Mouse (Mus musculus): ENCODE data around the gene Ankra2. TPM values are rescaled to one million over a fixed set of nuclear protein-coding genes. Genes with fewer than 3 reads are reported as not detected.
A peak's percentile ranks its signal among the peaks of the same experiment; 100 is the strongest.

Gene Ankra2
- polyA plus RNA-seq, 1 experiment from 2014 or later = 22.2 TPM

GRCm38 (mm10) chr13:98298833-98299758, 36.2 kb downstream of the Ankra2 start:
- Histone ChIP-seq H3K4me1 (replicated peaks) (no peaks in the 10 kb centered on the region; the same call in 1 of the 2 replicates), H3K4me3 (replicated peaks) (0 out of 2 replicates have a peak overlapping the region, but pooled peaks have one; percentile 1), H3K9me3 (no peaks in the 10 kb centered on the region), H3K9ac (no peak overlapping the region), H3K4me2 (replicated peaks) (0 out of 2 replicates have a peak overlapping the region, but pooled peaks have one; percentile 22), H3K27ac (no peak overlapping the region), H3K27me3 (replicated peaks) (no peaks in the 10 kb centered on the region), H3K36me3 (no peaks in the 10 kb centered on the region)
- WGBS = 53% methylated on average over 21 of the region's 21 CpGs
- peak; percentile 83 for ATAC-seq

DNA sequence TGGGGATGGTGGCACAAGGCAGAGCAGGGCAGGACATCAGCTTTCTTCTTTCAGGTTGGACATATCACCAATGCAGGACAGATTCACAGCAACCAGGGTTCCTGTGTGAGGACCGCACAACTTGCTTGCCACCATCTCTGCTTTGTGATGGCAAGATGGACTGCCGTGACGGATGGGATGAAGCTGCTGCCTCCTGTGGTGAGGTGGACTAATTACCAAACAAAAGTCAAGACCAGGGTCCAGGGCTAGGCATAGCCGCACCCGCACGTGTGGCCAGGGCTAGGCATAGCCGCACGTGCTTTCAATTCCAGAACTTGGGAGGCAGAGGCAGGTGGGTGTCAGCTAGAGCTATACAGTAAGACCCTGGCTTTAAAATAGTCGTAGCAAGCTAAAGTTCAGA, 42.4 kb downstream of the Ankra2 start:
- Histone ChIP-seq H3K9ac (no peak overlapping the region), H3K9me3 (no peaks in the 10 kb centered on the region), H3K27me3 (replicated peaks) (no peaks in the 10 kb centered on the region), H3K4me1 (replicated peaks) (0 out of 2 replicates have a peak, but pooled peaks cover 3% of the 10 kb centered on the region), H3K4me3 (replicated peaks) (no peak overlapping the region), H3K27ac (no peak overlapping the region), H3K4me2 (replicated peaks) (no peak overlapping the region), H3K36me3 (peaks cover 4% of the 10 kb centered on the region; the same call in 1 of the 2 replicates)
- WGBS = 93% methylated on average over 9 of the region's 9 CpGs
- ATAC-seq = no peak

DNA sequence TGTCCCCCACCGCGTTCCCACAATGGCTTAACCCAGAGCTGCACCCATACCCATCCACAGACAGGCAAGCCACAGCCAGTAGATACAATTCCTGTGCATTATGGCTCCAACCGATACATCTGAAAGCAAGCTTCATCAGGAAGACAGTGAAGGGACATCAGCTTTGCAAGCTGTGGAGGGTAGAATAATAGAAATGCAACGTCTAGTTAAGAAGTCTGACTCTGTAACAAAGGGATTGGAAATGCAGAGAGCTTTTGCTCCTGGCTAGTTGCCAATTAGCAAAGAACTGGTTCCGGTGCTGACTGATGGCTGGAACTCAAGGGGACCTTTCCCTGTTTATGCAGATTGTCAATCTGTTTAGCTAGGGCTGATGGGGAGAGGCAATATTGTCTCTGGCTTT, 43.5 kb downstream of the Ankra2 start:
- Histone ChIP-seq H3K27ac (no peak overlapping the region), H3K4me3 (replicated peaks) (no peak overlapping the region), H3K9me3 (no peaks in the 10 kb centered on the region), H3K9ac (no peak overlapping the region), H3K4me1 (replicated peaks) (0 out of 2 replicates have a peak, but pooled peaks cover 3% of the 10 kb centered on the region), H3K27me3 (replicated peaks) (no peaks in the 10 kb centered on the region), H3K4me2 (replicated peaks) (no peak overlapping the region), H3K36me3 (peaks cover 10% of the 10 kb centered on the region; the same call in 1 of the 2 replicates)
- 34% methylated on average over 5 of the region's 5 CpGs for WGBS
- ATAC-seq = no peak

GRCm38 (mm10) chr13:98306852-98307475, 44.1 kb downstream of the Ankra2 start:
- no peak for ATAC-seq
- WGBS = 34% methylated on average over 14 of the region's 14 CpGs
- no peaks in the 10 kb centered on the region for H3K27me3 ChIP-seq (replicated peaks)
- no peak overlapping the region for H3K4me3 ChIP-seq (replicated peaks)
- peaks cover 15% of the 10 kb centered on the region; the same call in 1 of the 2 replicates for H3K36me3 ChIP-seq
- peaks cover 6% of the 10 kb centered on the region; the same call in 1 of the 2 replicates for H3K4me1 ChIP-seq (replicated peaks)
- no peak overlapping the region for H3K27ac ChIP-seq
- H3K4me2 ChIP-seq (replicated peaks) = no peak overlapping the region
- H3K9ac ChIP-seq = no peak overlapping the region
- H3K9me3 ChIP-seq = no peaks in the 10 kb centered on the region

DNA sequence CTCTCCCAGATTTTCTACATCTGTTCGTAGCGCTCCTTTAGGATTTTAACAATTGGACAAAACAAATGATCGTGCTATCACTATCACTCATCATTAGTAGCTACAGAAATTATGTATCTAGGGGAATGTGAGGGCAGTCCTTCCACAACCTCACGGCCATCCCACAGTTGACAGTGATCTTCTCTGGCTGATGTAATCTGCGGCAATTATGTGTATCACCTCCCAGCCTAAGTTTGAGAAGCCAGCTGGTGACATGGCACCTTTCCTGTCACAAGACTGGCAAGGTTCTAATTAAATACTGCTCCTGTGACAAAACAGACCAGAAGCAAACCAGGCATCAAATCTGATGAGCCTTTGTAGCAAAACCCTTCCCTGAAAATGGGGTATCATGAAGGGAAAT, 45.1 kb downstream of the Ankra2 start:
- ATAC-seq = no peak
- Histone ChIP-seq H3K27me3 (replicated peaks) (no peaks in the 10 kb centered on the region), H3K4me1 (replicated peaks) (peaks cover 7% of the 10 kb centered on the region; the same call in 1 of the 2 replicates), H3K9me3 (no peaks in the 10 kb centered on the region), H3K36me3 (peaks cover 20% of the 10 kb centered on the region; the same call in 1 of the 2 replicates), H3K9ac (no peak overlapping the region), H3K27ac (no peak overlapping the region), H3K4me2 (replicated peaks) (no peak overlapping the region), H3K4me3 (replicated peaks) (no peak overlapping the region)
- 77% methylated on average over 5 of the region's 5 CpGs for WGBS

GRCm38 (mm10) chr13:98308724-98309123, 45.9 kb downstream of the Ankra2 start:
- Histone ChIP-seq H3K27ac (no peak overlapping the region), H3K9me3 (no peaks in the 10 kb centered on the region), H3K4me3 (replicated peaks) (no peak overlapping the region), H3K4me2 (replicated peaks) (no peak overlapping the region), H3K9ac (no peak overlapping the region), H3K27me3 (replicated peaks) (no peaks in the 10 kb centered on the region), H3K36me3 (peaks cover 25% of the 10 kb centered on the region; the same call in 1 of the 2 replicates), H3K4me1 (replicated peaks) (peaks cover 7% of the 10 kb centered on the region; the same call in 1 of the 2 replicates)
- 81% methylated on average over 4 of the region's 4 CpGs for WGBS
- no peak for ATAC-seq

GRCm38 (mm10) chr13:98311597-98311996, 48.7 kb downstream of the Ankra2 start:
- no peaks in the 10 kb centered on the region for H3K27me3 ChIP-seq (replicated peaks)
- no peak overlapping the region for H3K9ac ChIP-seq
- 0 out of 2 replicates have a peak, but pooled peaks have one; percentile 41 for ATAC-seq
- 76% methylated on average over 5 of the region's 5 CpGs for WGBS
- H3K4me1 ChIP-seq (replicated peaks) = peaks cover 13% of the 10 kb centered on the region
- H3K4me2 ChIP-seq (replicated peaks) = no peak overlapping the region
- H3K9me3 ChIP-seq = no peaks in the 10 kb centered on the region
- no peak overlapping the region for H3K27ac ChIP-seq
- peaks cover 25% of the 10 kb centered on the region; the same call in 1 of the 2 replicates for H3K36me3 ChIP-seq
- no peak overlapping the region for H3K4me3 ChIP-seq (replicated peaks)

DNA sequence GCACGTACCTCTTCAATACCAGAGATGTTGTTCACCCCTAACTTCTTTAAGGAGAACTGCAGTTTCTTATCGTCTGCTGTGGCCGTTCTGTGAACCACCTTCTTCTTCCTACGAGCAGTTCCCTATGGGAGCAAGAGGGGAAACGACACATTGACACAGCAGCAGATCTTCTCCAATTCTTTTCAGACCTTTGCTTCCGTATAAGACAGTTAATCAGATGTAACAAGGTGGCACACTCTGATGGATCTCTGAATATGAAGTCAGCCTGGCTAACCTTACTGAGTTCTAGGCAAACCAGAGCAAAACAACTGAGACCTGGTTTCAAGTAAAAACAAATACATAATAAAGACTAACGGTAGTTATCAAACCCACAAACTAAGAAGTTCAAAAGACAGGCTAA, 50.8 kb downstream of the Ankra2 start:
- 69% methylated on average over 7 of the region's 7 CpGs for WGBS
- no peaks in the 10 kb centered on the region for H3K27me3 ChIP-seq (replicated peaks)
- no peaks in the 10 kb centered on the region for H3K9me3 ChIP-seq
- H3K4me1 ChIP-seq (replicated peaks) = peaks cover 10% of the 10 kb centered on the region
- no peak for ATAC-seq
- peaks cover 22% of the 10 kb centered on the region; the same call in 1 of the 2 replicates for H3K36me3 ChIP-seq
- no peak overlapping the region for H3K9ac ChIP-seq
- H3K4me3 ChIP-seq (replicated peaks) = no peak overlapping the region
- no peak overlapping the region for H3K27ac ChIP-seq
- H3K4me2 ChIP-seq (replicated peaks) = no peak overlapping the region

DNA sequence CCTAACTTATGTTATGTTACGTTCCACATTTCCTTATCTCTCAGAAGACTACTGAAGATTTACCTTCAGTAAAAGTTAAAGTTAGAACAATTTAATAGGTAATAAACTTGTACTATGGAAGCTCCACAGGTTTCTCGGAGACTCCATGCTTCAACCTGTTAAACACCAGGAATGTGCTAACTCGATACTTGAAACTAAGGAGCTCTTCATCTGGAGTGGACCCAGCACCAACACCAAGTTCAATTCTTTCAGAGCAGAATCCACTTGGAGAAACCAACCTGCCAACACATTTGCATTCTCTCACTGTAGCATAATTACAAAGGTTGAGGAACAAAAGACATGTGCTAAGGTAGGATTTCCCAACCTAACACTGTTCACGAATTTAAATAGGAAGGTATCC, 52.2 kb downstream of the Ankra2 start:
- H3K9me3 ChIP-seq = no peaks in the 10 kb centered on the region
- no peak overlapping the region for H3K27ac ChIP-seq
- peak overlapping the region; percentile 64 for H3K4me2 ChIP-seq (replicated peaks)
- WGBS = 62% methylated on average over 4 of the region's 4 CpGs
- H3K36me3 ChIP-seq = 0 out of 2 replicates have a peak, but pooled peaks cover 21% of the 10 kb centered on the region
- no peak overlapping the region for H3K9ac ChIP-seq
- no peak for ATAC-seq
- no peak overlapping the region for H3K4me3 ChIP-seq (replicated peaks)
- peaks cover 10% of the 10 kb centered on the region for H3K4me1 ChIP-seq (replicated peaks)
- no peaks in the 10 kb centered on the region for H3K27me3 ChIP-seq (replicated peaks)

DNA sequence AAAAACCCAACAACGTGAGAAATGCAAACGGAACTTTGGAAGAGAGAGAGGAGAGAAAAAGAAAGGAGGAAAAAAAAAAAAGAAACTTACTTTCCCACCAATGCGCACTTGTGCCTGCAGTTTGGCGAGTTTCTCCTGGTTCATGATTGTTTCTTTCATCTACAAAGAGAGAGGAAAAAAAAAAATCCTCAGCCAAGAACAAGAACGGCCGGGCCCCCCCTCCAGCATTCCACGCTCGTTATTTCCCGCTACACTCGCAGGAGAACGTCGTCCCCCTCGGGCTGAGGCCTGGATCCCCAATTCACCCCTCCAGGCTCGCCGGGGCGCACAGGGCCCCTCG, 53.2 kb downstream of the Ankra2 start:
- WGBS = 0% methylated on average over 17 of the region's 17 CpGs
- peak overlapping the region; percentile 98 for H3K4me3 ChIP-seq (replicated peaks)
- no peak for ATAC-seq
- peak overlapping the region; percentile 97 for H3K9ac ChIP-seq
- peak overlapping the region; percentile 88 for H3K27ac ChIP-seq
- H3K9me3 ChIP-seq = no peaks in the 10 kb centered on the region
- no peaks in the 10 kb centered on the region for H3K27me3 ChIP-seq (replicated peaks)
- 0 out of 2 replicates have a peak, but pooled peaks cover 15% of the 10 kb centered on the region for H3K36me3 ChIP-seq
- H3K4me1 ChIP-seq (replicated peaks) = peaks cover 10% of the 10 kb centered on the region
- H3K4me2 ChIP-seq (replicated peaks) = peak overlapping the region; percentile 64

DNA sequence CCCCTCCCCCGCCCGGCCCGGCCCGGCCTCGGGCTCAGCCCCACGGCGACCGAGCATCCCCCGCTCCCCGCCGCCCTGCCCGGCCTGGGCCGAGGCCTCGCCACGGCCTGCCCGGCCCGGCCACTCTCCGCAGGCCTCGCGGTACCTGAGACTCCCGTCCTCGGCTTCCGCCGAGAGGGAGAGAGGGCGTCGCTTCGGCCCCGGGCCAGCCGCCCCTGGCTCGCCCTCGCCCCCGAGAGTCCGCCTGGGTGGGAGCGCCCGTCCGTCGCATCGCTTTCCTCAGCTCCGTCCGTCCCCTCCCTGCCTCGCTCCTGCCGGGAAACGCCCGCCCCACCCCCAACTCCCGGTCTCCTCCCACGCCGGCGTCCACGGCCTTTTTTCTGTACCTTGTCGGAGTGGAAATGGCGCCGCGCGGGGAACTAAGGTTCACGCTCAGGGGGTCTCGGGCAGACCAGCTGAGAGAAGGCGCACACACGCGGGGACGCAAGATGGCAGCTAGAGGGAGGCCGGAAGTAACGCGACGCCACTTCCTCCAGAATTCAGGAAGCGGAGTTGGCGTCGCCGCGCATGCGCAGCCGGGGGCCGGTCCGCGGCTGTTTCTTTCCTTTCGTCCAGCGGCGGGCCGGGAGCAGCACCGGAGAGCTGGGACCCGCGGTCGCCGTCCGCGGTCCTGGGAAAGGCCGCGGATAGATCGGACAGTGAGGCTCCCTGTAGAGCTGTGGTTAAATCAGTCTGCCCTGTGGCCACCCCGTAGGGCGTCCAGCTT, 53.8 kb downstream of the Ankra2 start, which contains the start of gene Btf3:
Gene Btf3, minus strand, starts transcription at position 527 of the 766 bp plus-strand sequence.
- peaks cover 9% of the 10 kb centered on the region for H3K4me1 ChIP-seq (replicated peaks)
- H3K27me3 ChIP-seq (replicated peaks) = no peaks in the 10 kb centered on the region
- H3K9me3 ChIP-seq = no peaks in the 10 kb centered on the region
- 0 out of 2 replicates have a peak, but pooled peaks cover 12% of the 10 kb centered on the region for H3K36me3 ChIP-seq
- peak within 1 kb of the TSS; percentile 88 for H3K27ac ChIP-seq
- peak within 1 kb of the TSS; percentile 69 for H3K4me2 ChIP-seq (replicated peaks)
- peak within 1 kb of the TSS; percentile 97 for H3K9ac ChIP-seq
- ATAC-seq = peak; percentile 95
- under 1% methylated on average over 72 of the region's 90 CpGs for WGBS
- H3K4me3 ChIP-seq (replicated peaks) = peak within 1 kb of the TSS; percentile 98

Data from intestine, embryonic 15.5 days (tissue).